Mouse (Mus musculus) CD8-positive naive resting alpha-beta T cell, adult 2 months (primary cell): ENCODE measurements around the gene Lamc3.

Source experiments
- DNase-seq, 2 experiments: peaks; one replicate each; pipeline ENCODE4 v3.0.0; 2022; ENCODE audit warnings: low read depth in 2 of 2, low spot score in 2 of 2

The Lamc3 gene

GRCm38 (mm10) chr2:31929664-31930063 lies 42.6 kb downstream of the Lamc3 start:
- DNase-seq: peak in 1 of 2 experiments; percentile 20

- DNase-seq: no peak
Observed at GRCm38 (mm10) chr2:31934551-31934950, 47.5 kb downstream of the Lamc3 start.

GRCm38 (mm10) chr2:31935054-31935453 lies 48.0 kb downstream of the Lamc3 start:
- no peak for DNase-seq

- no peak for DNase-seq
Observed at GRCm38 (mm10) chr2:31938298-31938697, 51.2 kb downstream of the Lamc3 start.

GRCm38 (mm10) chr2:31943011-31943410 lies 55.9 kb downstream of the Lamc3 start:
- no peak for DNase-seq

- DNase-seq: no peak
Observed at GRCm38 (mm10) chr2:31945580-31945979, 58.5 kb downstream of the Lamc3 start.

- DNase-seq: no peak
Observed at GRCm38 (mm10) chr2:31948392-31948791, 61.3 kb downstream of the Lamc3 start.

GRCm38 (mm10) chr2:31948801-31949200 lies 61.7 kb downstream of the Lamc3 start:
- DNase-seq: no peak

- DNase-seq: peak in 1 of 2 experiments; percentile 40
Observed at GRCm38 (mm10) chr2:31950058-31950871, 63.2 kb downstream of the Lamc3 start, which contains the start of gene Aif1l. Gene Aif1l (plus strand): TSS chr2:31950139.

GRCm38 (mm10) chr2:31950966-31951365 lies 63.9 kb downstream of the Lamc3 start:
- DNase-seq: no peak

- no peak for DNase-seq
Observed at GRCm38 (mm10) chr2:31952236-31952635, 65.1 kb downstream of the Lamc3 start.

GRCm38 (mm10) chr2:31952725-31953124 lies 65.6 kb downstream of the Lamc3 start:
- no peak for DNase-seq

- no peak for DNase-seq
Observed at GRCm38 (mm10) chr2:31953687-31954086, 66.6 kb downstream of the Lamc3 start.

- no peak for DNase-seq
Observed at GRCm38 (mm10) chr2:31954779-31955181, 67.7 kb downstream of the Lamc3 start.

- DNase-seq: no peak
Observed at GRCm38 (mm10) chr2:31955686-31956085, 68.6 kb downstream of the Lamc3 start.

GRCm38 (mm10) chr2:31957211-31957610 lies 70.1 kb downstream of the Lamc3 start:
- DNase-seq: no peak

GRCm38 (mm10) chr2:31960986-31961385 lies 73.9 kb downstream of the Lamc3 start:
- DNase-seq: no peak

- no peak for DNase-seq
Observed at GRCm38 (mm10) chr2:31961791-31962222, 74.7 kb downstream of the Lamc3 start.

GRCm38 (mm10) chr2:31962501-31963224 lies 75.6 kb downstream of the Lamc3 start:
- no peak for DNase-seq

- DNase-seq: no peak
Observed at GRCm38 (mm10) chr2:31963491-31963890, 76.4 kb downstream of the Lamc3 start.

GRCm38 (mm10) chr2:31964191-31964590 lies 77.1 kb downstream of the Lamc3 start:
- no peak for DNase-seq

- DNase-seq: peak; percentile 49 to 71
Observed at GRCm38 (mm10) chr2:31965110-31965509, 78.0 kb downstream of the Lamc3 start.
